Mouse (Mus musculus) testis, postnatal 10 days (tissue): Measurements from ENCODE around the gene Pamr1.

ENCODE experiments used
- DNase-seq: peaks from one replicate; pipeline ENCODE4 v3.0.0; 2021; ENCODE audit warnings: low spot score

Pamr1 gene

GRCm38 (mm10) chr2:102598911-102599721, 49.3 kb downstream of the Pamr1 start:
- no peak for DNase-seq

GRCm38 (mm10) chr2:102600516-102600915, 50.7 kb downstream of the Pamr1 start:
- no peak for DNase-seq

GRCm38 (mm10) chr2:102610485-102610884, 60.7 kb downstream of the Pamr1 start:
- no peak for DNase-seq

GRCm38 (mm10) chr2:102616637-102617036, 66.8 kb downstream of the Pamr1 start:
- no peak for DNase-seq

GRCm38 (mm10) chr2:102620744-102621429, 71.1 kb downstream of the Pamr1 start:
- DNase-seq: no peak

- DNase-seq: no peak
These were observed 72.4 kb downstream of the Pamr1 start for GRCm38 (mm10) chr2:102622176-102622575.

- DNase-seq: no peak
These were observed 73.1 kb downstream of the Pamr1 start for GRCm38 (mm10) chr2:102622943-102623342.

- DNase-seq: no peak
These were observed 74.7 kb downstream of the Pamr1 start for GRCm38 (mm10) chr2:102624538-102624937.

- no peak for DNase-seq
These were observed 82.5 kb downstream of the Pamr1 start for GRCm38 (mm10) chr2:102632361-102632760.

- no peak for DNase-seq
These were observed 84.2 kb downstream of the Pamr1 start for GRCm38 (mm10) chr2:102634010-102634409.

GRCm38 (mm10) chr2:102635523-102636060, 85.8 kb downstream of the Pamr1 start:
- DNase-seq: no peak

- no peak for DNase-seq
These were observed 86.3 kb downstream of the Pamr1 start for GRCm38 (mm10) chr2:102636116-102636600.

GRCm38 (mm10) chr2:102638140-102638539, 88.3 kb downstream of the Pamr1 start:
- DNase-seq: no peak

GRCm38 (mm10) chr2:102638690-102639089, 88.9 kb downstream of the Pamr1 start:
- no peak for DNase-seq

GRCm38 (mm10) chr2:102648845-102649500, 99.2 kb downstream of the Pamr1 start:
- no peak for DNase-seq

GRCm38 (mm10) chr2:102650322-102650721, 100.5 kb downstream of the Pamr1 start:
- DNase-seq: no peak

- DNase-seq: no peak
These were observed 106.3 kb downstream of the Pamr1 start for GRCm38 (mm10) chr2:102655966-102656725.

- no peak for DNase-seq
These were observed 107.9 kb downstream of the Pamr1 start for GRCm38 (mm10) chr2:102657726-102658125.

- DNase-seq: no peak
These were observed 108.4 kb downstream of the Pamr1 start, which contains the start of gene Slc1a2 for GRCm38 (mm10) chr2:102658163-102658660. Gene Slc1a2 (plus strand): TSS chr2:102658659.

- peak; percentile 61 for DNase-seq
These were observed 109.1 kb downstream of the Pamr1 start for GRCm38 (mm10) chr2:102658661-102659520.

- peak; percentile 51 for DNase-seq
These were observed 109.7 kb downstream of the Pamr1 start for GRCm38 (mm10) chr2:102659521-102659830.
